Mouse (Mus musculus): ENCODE data around the gene Slitrk1. TPM values are rescaled to one million over a fixed set of nuclear protein-coding genes. Genes with fewer than 3 reads are reported as not detected.

Slitrk1 gene
- polyA plus RNA-seq (2015; fragmentation: Illumina TruSeq; extraction: RNeasy Lipid Tissue Mini Kit (QIAGEN cat#74804); ENCODE audit: low read depth, low replicate concordance), result 34.3 TPM

DNA sequence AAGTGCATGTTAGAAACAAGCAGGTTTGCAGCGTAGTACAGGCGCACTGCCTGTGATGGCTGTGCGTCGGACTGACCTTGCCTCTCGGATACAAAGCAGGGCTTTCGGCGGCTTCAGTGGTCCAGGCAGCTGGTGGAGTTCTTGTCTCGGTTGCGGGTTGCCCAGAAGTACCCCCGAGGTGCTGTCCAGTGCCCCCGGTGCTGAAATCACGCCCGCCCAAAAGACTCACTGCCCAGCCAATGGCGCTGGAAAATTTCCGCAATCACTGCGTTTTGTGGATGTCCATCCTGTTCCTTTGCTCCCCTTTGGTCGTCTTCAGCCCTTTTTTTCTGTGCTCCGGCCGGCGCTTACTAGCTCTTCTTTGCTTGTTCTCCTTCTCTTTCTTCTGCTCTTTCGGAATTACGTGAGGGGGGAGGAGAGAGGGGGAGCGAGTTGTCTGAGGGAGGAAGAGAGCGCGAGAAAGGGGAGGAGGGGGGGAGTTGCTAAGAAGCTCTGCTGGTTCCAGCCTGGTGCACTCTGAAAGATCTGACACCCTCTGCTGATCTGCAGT, at the start of gene Slitrk1:
Gene Slitrk1 (minus strand): TSS at position 445 of the 550 bp plus-strand sequence.

Data from brain, adult 10 weeks (tissue).